Mouse (Mus musculus) lung, embryonic 14.5 days (tissue): ENCODE data around the gene Sf3a2. TPM values are rescaled to one million over a fixed set of nuclear protein-coding genes. Genes with fewer than 3 reads are reported as not detected.

Experiments
- ATAC-seq: fragments of 200-750 bp; cut with Nextera tagmentation; 2 replicates; pipeline ENCODE4 v1.8.0; 2017; ENCODE audit warnings: mild to moderate bottlenecking, moderate TSS enrichment, moderate library complexity; ENCODE audit not compliant: insufficient read depth
- DNase-seq: peaks from one replicate; pipeline ENCODE4 v3.0.0-alpha.2; 2015
- H3K27ac ChIP-seq: fragments of 300-500 bp; sonication (generic); 2 replicates; pipeline ENCODE4 v1.5.1; 2014; ENCODE audit warnings: low read depth, mild to moderate bottlenecking, moderate library complexity
- H3K27me3 ChIP-seq: fragments of 300-500 bp; sonication (generic); 2 replicates; pipeline ENCODE4 v1.6.1; 2014; ENCODE audit warnings: low read length, control low read depth; ENCODE audit not compliant: insufficient read depth
- H3K36me3 ChIP-seq: fragments of 300-500 bp; sonication (generic); 2 replicates; pipeline ENCODE4 v1.6.1; 2014; ENCODE audit warnings: control low read depth; ENCODE audit not compliant: insufficient read depth
- H3K4me1 ChIP-seq: fragments of 300-500 bp; sonication (generic); 2 replicates; pipeline ENCODE4 v1.6.1; 2014; ENCODE audit warnings: antibody characterized with exemption, control low read depth; ENCODE audit not compliant: insufficient read depth
- H3K4me2 ChIP-seq: fragments of 300-500 bp; sonication (generic); 2 replicates; pipeline ENCODE4 v1.6.1; 2014; ENCODE audit warnings: mild to moderate bottlenecking
- H3K4me3 ChIP-seq: fragments of 300-500 bp; sonication (generic); 2 replicates; pipeline ENCODE4 v1.5.1; 2014; ENCODE audit warnings: low read depth, low read length
- H3K9ac ChIP-seq: fragments of 300-500 bp; sonication (generic); 2 replicates; pipeline ENCODE4 v1.6.1; 2014
- H3K9me3 ChIP-seq: fragments of 300-500 bp; sonication (generic); 2 replicates; pipeline ENCODE4 v1.6.1; 2016; ENCODE audit warnings: low read depth, low read length, control low read depth
- CTCF ChIP-seq: IDR thresholded peaks from 2 replicates; pipeline ENCODE4 v1.5.1; 2016; ENCODE audit warnings: antibody characterized with exemption, low read depth
- WGBS: fragments of 180-500 bp; shearing (Covaris S2); extraction: QIAGEN DNeasy Blood & Tissue Kit; methylation state at CpG from one replicate; pipeline ENCODE4 v1.1.7; 2014; 5-methylcytosine and 5-hydroxymethylcytosine counted together
- microRNA counts: library from miRNA; unstranded; fragments of <30 nt; microRNA quantifications from one replicate; lab custom pipeline; 2016
- microRNA-seq: library from miRNA; unstranded; fragments of <30 nt; microRNA quantifications from one replicate; pipeline ENCODE4, GENCODE M21; 2016; ENCODE audit warnings: borderline number of aligned reads
- polyA plus RNA-seq: library from polyadenylated mRNA; unstranded; fragments of >200 nt; fragmentation: Nextera tagmentation; extraction: Ambion mirVana; gene quantifications from 2 replicates; pipeline ENCODE4 v1.2.1, GENCODE M21; 2014

Sf3a2 gene
- polyA plus RNA-seq, 1 experiment from 2014 or later = 98.4 TPM

DNA sequence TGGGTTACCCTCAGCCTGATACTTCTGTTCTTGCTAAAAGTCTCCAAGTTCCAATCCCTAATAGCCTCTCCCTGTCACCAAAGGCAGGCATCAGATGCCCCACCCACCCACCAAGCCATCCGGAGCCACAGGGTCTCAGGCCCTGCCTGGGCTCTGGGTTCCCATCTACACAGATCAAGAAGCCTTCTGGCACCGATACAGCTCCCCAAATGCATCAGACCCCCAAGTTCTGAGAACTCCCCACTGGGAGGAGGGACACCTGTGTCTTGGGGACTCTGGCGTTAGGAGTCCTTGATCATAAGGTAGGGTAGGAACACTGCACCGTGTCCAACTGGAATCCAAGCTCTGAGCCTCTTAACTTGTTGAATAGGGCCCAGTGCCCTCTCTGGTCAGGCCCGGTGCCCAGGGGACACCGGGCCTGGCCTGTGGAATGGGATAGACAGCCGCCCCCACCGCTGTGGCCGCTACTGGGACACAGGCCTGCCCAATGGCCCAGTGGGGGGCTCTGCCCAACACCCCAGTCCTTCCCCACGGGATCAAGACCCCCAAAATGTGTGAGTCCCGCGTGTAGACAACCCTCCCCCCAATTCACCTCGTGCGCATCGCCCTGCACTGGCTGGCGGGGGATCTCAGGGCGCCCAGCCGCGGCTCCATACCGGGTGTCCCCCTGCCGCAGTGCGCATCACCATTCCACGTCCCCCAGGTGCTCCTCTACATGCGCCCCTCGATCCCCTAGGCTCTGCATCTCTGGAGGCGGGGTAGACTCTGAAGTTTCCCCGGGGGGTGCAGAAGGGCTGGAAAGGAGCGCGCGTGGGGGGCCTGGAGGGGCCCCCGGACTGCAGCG lies 45.3 kb downstream of the Sf3a2 start:
- TF ChIP-seq CTCF = no peak
- H3K27me3 ChIP-seq = peaks cover 43% of the 10 kb centered on the region
- peak overlapping the region; percentile 69 for H3K4me2 ChIP-seq
- peak overlapping the region; percentile 47 for H3K9ac ChIP-seq
- peak overlapping the region; percentile 41 for H3K4me3 ChIP-seq
- WGBS = 9% methylated on average over 32 of the region's 32 CpGs
- ATAC-seq (no peak), DNase-seq (no peak)
- H3K9me3 ChIP-seq = no peaks in the 10 kb centered on the region
- no peaks in the 10 kb centered on the region for H3K36me3 ChIP-seq
- H3K27ac ChIP-seq = no peak overlapping the region
- no peaks in the 10 kb centered on the region for H3K4me1 ChIP-seq

- H3K9me3 ChIP-seq = no peaks in the 10 kb centered on the region
- H3K4me1 ChIP-seq = no peaks in the 10 kb centered on the region
- no peaks in the 10 kb centered on the region for H3K36me3 ChIP-seq
- peak within 1 kb of the TSS; percentile 69 for H3K4me2 ChIP-seq
- peak; percentile 26 for DNase-seq
- H3K4me3 ChIP-seq = peak within 1 kb of the TSS; percentile 41
- TF ChIP-seq CTCF = no peak
- no peak for ATAC-seq
- no peak within 1 kb of the TSS for H3K27ac ChIP-seq
- WGBS = 4% methylated on average over 48 of the region's 51 CpGs
- H3K9ac ChIP-seq = peak within 1 kb of the TSS; percentile 47
- H3K27me3 ChIP-seq = peaks cover 43% of the 10 kb centered on the region
These were observed 46.0 kb downstream of the Sf3a2 start, which contains the start of gene Lingo3 for GRCm38 (mm10) chr10:80843931-80844547. Gene Lingo3, minus strand, starts transcription at chr10:80844039.

DNA sequence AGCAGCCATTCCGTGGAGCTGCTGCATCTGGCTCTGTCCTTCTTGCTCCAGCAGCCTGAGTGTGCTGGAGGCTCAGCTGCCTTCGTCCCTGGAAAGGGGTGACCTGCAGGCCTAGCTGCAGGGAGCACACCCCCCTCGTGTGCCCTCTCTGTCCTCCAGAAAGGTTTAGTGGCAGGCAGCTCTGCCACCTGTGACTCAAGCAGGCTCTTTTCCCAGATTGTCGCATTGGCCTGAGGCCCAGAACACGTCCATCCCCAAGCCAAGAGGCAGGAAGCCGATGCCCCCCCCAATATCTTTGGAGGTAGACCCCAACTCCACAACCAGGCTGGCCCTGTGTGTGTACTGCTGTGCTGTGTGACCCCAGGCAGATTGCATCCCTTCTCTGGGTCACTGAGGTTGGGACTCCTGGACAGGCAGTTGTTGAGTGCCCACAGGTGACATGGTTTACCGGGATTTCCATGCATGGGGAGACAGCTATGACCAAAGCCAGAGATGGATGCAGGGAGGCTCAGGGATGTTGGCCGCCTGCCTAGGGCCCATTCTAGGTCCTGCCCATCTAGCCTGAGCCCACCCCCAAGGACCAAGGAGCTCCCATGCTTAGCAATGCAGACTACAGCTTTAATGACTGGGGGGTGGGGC lies 47.2 kb downstream of the Sf3a2 start:
- H3K27me3 ChIP-seq = peaks cover 43% of the 10 kb centered on the region
- 60% methylated on average over 8 of the region's 8 CpGs for WGBS
- H3K4me3 ChIP-seq = no peak overlapping the region
- no peak for TF ChIP-seq CTCF
- no peaks in the 10 kb centered on the region for H3K4me1 ChIP-seq
- no peak overlapping the region for H3K9ac ChIP-seq
- DNase-seq = no peak
- H3K36me3 ChIP-seq = no peaks in the 10 kb centered on the region
- no peak overlapping the region for H3K4me2 ChIP-seq
- no peaks in the 10 kb centered on the region for H3K9me3 ChIP-seq
- no peak for ATAC-seq
- no peak overlapping the region for H3K27ac ChIP-seq

GRCm38 (mm10) chr10:80845732-80846131 lies 47.7 kb downstream of the Sf3a2 start:
- no peak overlapping the region for H3K4me2 ChIP-seq
- ATAC-seq (no peak), DNase-seq (no peak)
- peaks cover 43% of the 10 kb centered on the region for H3K27me3 ChIP-seq
- H3K27ac ChIP-seq = no peak overlapping the region
- no peak overlapping the region for H3K9ac ChIP-seq
- no peak for TF ChIP-seq CTCF
- no peaks in the 10 kb centered on the region for H3K36me3 ChIP-seq
- H3K9me3 ChIP-seq = no peaks in the 10 kb centered on the region
- no peaks in the 10 kb centered on the region for H3K4me1 ChIP-seq
- H3K4me3 ChIP-seq = no peak overlapping the region
- 66% methylated on average over 12 of the region's 12 CpGs for WGBS

GRCm38 (mm10) chr10:80848571-80848970 lies 50.6 kb downstream of the Sf3a2 start:
- H3K27me3 ChIP-seq = peaks cover 24% of the 10 kb centered on the region
- H3K4me1 ChIP-seq = no peaks in the 10 kb centered on the region
- 6% methylated on average over 10 of the region's 10 CpGs for WGBS
- no peak overlapping the region for H3K9ac ChIP-seq
- no peak overlapping the region for H3K4me3 ChIP-seq
- no peak overlapping the region for H3K4me2 ChIP-seq
- peak; percentile 66 for DNase-seq
- TF ChIP-seq CTCF = no peak
- H3K9me3 ChIP-seq = no peaks in the 10 kb centered on the region
- H3K36me3 ChIP-seq = peaks cover 22% of the 10 kb centered on the region
- peak; percentile 19; the same call in 1 of the 2 replicates for ATAC-seq
- H3K27ac ChIP-seq = no peak overlapping the region

MicroRNA genes within 50 kb of the gene (microRNA counts, 519-probe panel; counts per million panel counts)
- microRNA mmu-miR-1982 (lab: Ali Mortazavi, UCI) = 30.5 counts per million

Small RNA genes within 50 kb of the gene (microRNA-seq; reads per million reads assigned to microRNA genes)
- 4.3 reads per million, percentile 15 among the genes with 10 or more reads in this experiment for gene Mir1982

Other genes starting within 250 kb of the Sf3a2 start
- gene Rexo1, start 236.6 kb upstream of the Sf3a2 start, polyA plus RNA-seq = 27.8 and 34.5 TPM in 2 replicates
- 9.5 and 11.8 TPM in 2 replicates for gene Klf16, start 220.9 kb upstream of the Sf3a2 start, polyA plus RNA-seq
- gene Abhd17a, start 207.9 kb upstream of the Sf3a2 start, polyA plus RNA-seq = 151 and 153 TPM in 2 replicates
- 90.5 and 92.8 TPM in 2 replicates for gene Scamp4, start 195.3 kb upstream of the Sf3a2 start, polyA plus RNA-seq
- 8.7 and 10.1 TPM in 2 replicates for gene Adat3, start 195.3 kb upstream of the Sf3a2 start, polyA plus RNA-seq
- 2.4 and 3.1 TPM in 2 replicates for gene Gm49322, start 192.2 kb upstream of the Sf3a2 start, polyA plus RNA-seq
- gene Csnk1g2, start 175.4 kb upstream of the Sf3a2 start, polyA plus RNA-seq = 105 and 124 TPM in 2 replicates
- gene Btbd2, start 141.1 kb upstream of the Sf3a2 start, polyA plus RNA-seq = 82.5 and 101 TPM in 2 replicates
- gene Mknk2, start 120.1 kb upstream of the Sf3a2 start, polyA plus RNA-seq = 102 and 110 TPM in 2 replicates
- 35.1 and 40.3 TPM in 2 replicates for gene Mob3a, start 96.2 kb upstream of the Sf3a2 start, polyA plus RNA-seq
- 6.7 and 7.3 TPM in 2 replicates for gene Izumo4, start 96.0 kb upstream of the Sf3a2 start, polyA plus RNA-seq
- gene Ap3d1, start 55.9 kb upstream of the Sf3a2 start, polyA plus RNA-seq = 62.0 and 69.6 TPM in 2 replicates
- gene Dot1l, start 43.0 kb upstream of the Sf3a2 start, polyA plus RNA-seq = 26.9 and 29.1 TPM in 2 replicates
- gene Plekhj1, start 428 bp downstream of the Sf3a2 start, polyA plus RNA-seq = 113 and 121 TPM in 2 replicates
- 0.11 and 0.14 TPM in 2 replicates for gene Amh, start 7.0 kb downstream of the Sf3a2 start, polyA plus RNA-seq
- gene Jsrp1, start 15.3 kb downstream of the Sf3a2 start, polyA plus RNA-seq = 0.93 and 0.97 TPM in 2 replicates
- gene Oaz1, start 28.5 kb downstream of the Sf3a2 start, polyA plus RNA-seq = 1,866 and 1,984 TPM in 2 replicates
- 0.05 and 0.17 TPM in 2 replicates for gene Lingo3, start 45.8 kb downstream of the Sf3a2 start, polyA plus RNA-seq
- 334 and 337 TPM in 2 replicates for gene Lsm7, start 57.0 kb downstream of the Sf3a2 start, polyA plus RNA-seq
- gene Sppl2b, start 57.1 kb downstream of the Sf3a2 start, polyA plus RNA-seq = 32.3 and 38.7 TPM in 2 replicates
- 0.05 TPM in 1 of 2 replicates, not detected in the other for gene Tmprss9, start 73.7 kb downstream of the Sf3a2 start, polyA plus RNA-seq
- gene Timm13, start 102.8 kb downstream of the Sf3a2 start, polyA plus RNA-seq = 315 and 321 TPM in 2 replicates
- gene Lmnb2, start 120.0 kb downstream of the Sf3a2 start, polyA plus RNA-seq = 22.9 and 24.4 TPM in 2 replicates
- gene Gadd45b, start 131.9 kb downstream of the Sf3a2 start, polyA plus RNA-seq = 18.3 and 24.6 TPM in 2 replicates
- 4.5 and 5.7 TPM in 2 replicates for gene Gng7, start 216.7 kb downstream of the Sf3a2 start, polyA plus RNA-seq
- gene Diras1, start 227.5 kb downstream of the Sf3a2 start, polyA plus RNA-seq = 0.08 and 0.09 TPM in 2 replicates
- gene Slc39a3, start 239.2 kb downstream of the Sf3a2 start, polyA plus RNA-seq = 11.7 and 15.2 TPM in 2 replicates